Mouse (Mus musculus): ENCODE measurements around the gene Arid1b.

DNA sequence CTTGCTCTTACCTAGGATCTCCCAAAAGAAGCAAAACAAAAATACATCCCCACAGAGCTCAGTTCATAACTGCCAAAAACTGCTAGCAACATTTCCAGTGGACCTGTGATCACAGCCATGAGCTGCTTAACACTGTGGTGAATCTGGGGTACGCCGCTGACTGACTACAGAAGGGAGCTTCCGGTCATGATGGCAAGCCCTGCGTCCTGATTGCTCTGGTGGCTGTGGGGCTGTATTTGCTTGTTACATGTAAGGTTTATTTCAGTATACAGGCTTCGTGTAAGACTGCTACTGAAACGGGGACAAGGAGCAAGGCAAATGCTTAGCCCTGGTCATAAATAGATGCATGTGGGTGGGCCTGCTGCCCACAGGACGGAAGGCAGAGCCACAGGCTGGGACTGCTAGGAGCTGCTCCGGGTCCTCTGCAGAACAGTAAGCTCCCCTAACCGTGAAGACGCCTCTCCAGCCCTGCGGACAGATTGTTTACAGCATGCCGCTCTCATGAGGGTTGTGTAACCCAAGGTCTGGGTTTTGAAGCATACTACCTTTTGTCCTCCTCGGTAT is 291.8 kb downstream of the Arid1b start:
- no peak for TF ChIP-seq CHD2 (IDR thresholded peaks at IDR 0.05; ENCODE audit: low read depth, low read length)
- no peak for TF ChIP-seq MAFK (IDR thresholded peaks at IDR 0.05; ENCODE audit: insufficient read depth, low read depth, low read length)

All from ES-E14 (cell line).